In genomic region chr6:121272075-121272800, GRCm38 (mm10) we compare ENCODE assay signal across 8 mouse cellular contexts. TPM values are rescaled to one million over a fixed set of nuclear protein-coding genes. Genes with fewer than 3 reads are reported as not detected.
A peak's percentile ranks its signal among the peaks of the same experiment; 100 is the strongest.
DNase-seq lines count a peak whose midpoint lies in the region; ATAC-seq and TF ChIP-seq lines count a peak whose summit lies in the region.

No protein-coding gene starts in this region.

- no peaks in the 10 kb centered on the region for H3K27me3 ChIP-seq in ES-Bruce4 (ENCODE audit: control insufficient read depth, insufficient read depth, low read length, poor library complexity, severe bottlenecking)
- no peaks in the 10 kb centered on the region for H3K27me3 ChIP-seq in forebrain, embryonic 12.5 days
- no peaks in the 10 kb centered on the region for H3K27me3 ChIP-seq in liver, postnatal 0 days (ENCODE audit: insufficient read depth, low read length)
- no peaks in the 10 kb centered on the region for H3K27me3 ChIP-seq in neural tube, embryonic 14.5 days (ENCODE audit: control insufficient read depth, insufficient read depth, low read length)

- no peak overlapping the region for H3K9ac ChIP-seq in ES-Bruce4 (ENCODE audit: low read depth, poor library complexity, severe bottlenecking)
- no peak overlapping the region for H3K9ac ChIP-seq in forebrain, embryonic 12.5 days
- H3K9ac ChIP-seq in liver, postnatal 0 days (replicated peaks): peak overlapping the region; percentile 60
- H3K9ac ChIP-seq in neural tube, embryonic 14.5 days (replicated peaks; ENCODE audit: low read depth, low read length): 0 out of 2 replicates have a peak overlapping the region, but pooled peaks have one; percentile 17

- H3K4me3 ChIP-seq in ES-Bruce4 (ENCODE audit: low read depth, low read length): peak overlapping the region; percentile 45
- H3K4me3 ChIP-seq in forebrain, embryonic 12.5 days (replicated peaks): peak overlapping the region; percentile 34
- peak overlapping the region; percentile 71 for H3K4me3 ChIP-seq in liver, postnatal 0 days (ENCODE audit: low read depth, low read length)
- peak overlapping the region; percentile 36 for H3K4me3 ChIP-seq in neural tube, embryonic 14.5 days (ENCODE audit: low read depth, low read length)

- intact Hi-C loops in heart, postnatal 10 days (cut with DNase I): loop anchor here (1.0 to 2.0 kb wide), 4 partner anchors 55 to 261 kb away; no protein-coding TSS in a partner anchor

- WGBS in forebrain, embryonic 12.5 days: 11% methylated on average over 17 of the region's 17 CpGs
- WGBS in large intestine, adult 2 months: 7% methylated on average over 17 of the region's 17 CpGs
- WGBS in liver, postnatal 0 days (ENCODE audit: insufficient replicate concordance): 6% methylated on average over 17 of the region's 17 CpGs
- WGBS in neural tube, embryonic 14.5 days: 13% methylated on average over 17 of the region's 17 CpGs

- no peaks in the 10 kb centered on the region for H3K9me3 ChIP-seq in ES-Bruce4 (replicated peaks; ENCODE audit: control insufficient read depth, insufficient read depth, low read length, poor library complexity, severe bottlenecking)
- no peaks in the 10 kb centered on the region for H3K9me3 ChIP-seq in forebrain, embryonic 12.5 days
- H3K9me3 ChIP-seq in liver, postnatal 0 days (ENCODE audit: low read length): no peaks in the 10 kb centered on the region
- H3K9me3 ChIP-seq in neural tube, embryonic 14.5 days (ENCODE audit: control insufficient read depth, low read length): no peaks in the 10 kb centered on the region

- no peaks in the 10 kb centered on the region for H3K36me3 ChIP-seq in ES-Bruce4 (ENCODE audit: control insufficient read depth, insufficient read depth, low read length, poor library complexity, severe bottlenecking)
- no peaks in the 10 kb centered on the region for H3K36me3 ChIP-seq in forebrain, embryonic 12.5 days (replicated peaks)
- H3K36me3 ChIP-seq in liver, postnatal 0 days (replicated peaks; ENCODE audit: insufficient read depth, low read length): peaks cover 9% of the 10 kb centered on the region; the same call in 1 of the 2 replicates
- H3K36me3 ChIP-seq in neural tube, embryonic 14.5 days (ENCODE audit: control insufficient read depth, insufficient read depth, low read length): no peaks in the 10 kb centered on the region

- peak overlapping the region; percentile 57 for H3K4me2 ChIP-seq in forebrain, embryonic 12.5 days
- H3K4me2 ChIP-seq in liver, postnatal 0 days (ENCODE audit: low read depth, low read length): peak overlapping the region; percentile 88
- peak overlapping the region; percentile 59 for H3K4me2 ChIP-seq in neural tube, embryonic 14.5 days (ENCODE audit: low read depth, low read length)

- H3K4me1 ChIP-seq in ES-Bruce4 (ENCODE audit: control insufficient read depth, insufficient read depth, low read length): no peaks in the 10 kb centered on the region
- H3K4me1 ChIP-seq in forebrain, embryonic 12.5 days: no peaks in the 10 kb centered on the region
- 0 out of 2 replicates have a peak, but pooled peaks cover 4% of the 10 kb centered on the region for H3K4me1 ChIP-seq in liver, postnatal 0 days (ENCODE audit: insufficient read depth)
- no peaks in the 10 kb centered on the region for H3K4me1 ChIP-seq in neural tube, embryonic 14.5 days (ENCODE audit: control insufficient read depth, insufficient read depth, low read length)

- no peak for TF ChIP-seq POLR2A in ES-Bruce4 (IDR thresholded peaks at IDR 0.05; ENCODE audit: insufficient read depth, low read length)

- no peak overlapping the region for H3K27ac ChIP-seq in ES-Bruce4 (ENCODE audit: insufficient read depth, low read length)
- H3K27ac ChIP-seq in forebrain, embryonic 12.5 days: peak overlapping the region; percentile 54
- peak overlapping the region; percentile 80 for H3K27ac ChIP-seq in liver, postnatal 0 days (ENCODE audit: low read depth)
- peak overlapping the region; percentile 52 for H3K27ac ChIP-seq in neural tube, embryonic 14.5 days (ENCODE audit: low read depth, low read length)

- peak; percentile 87 for ATAC-seq in forebrain, embryonic 12.5 days (ENCODE audit: low FRiP score)
- peak; percentile 85 for ATAC-seq in liver, postnatal 0 days
- ATAC-seq in neural tube, embryonic 14.5 days (ENCODE audit: low read depth): peak; percentile 92

- TF ChIP-seq CTCF in ES-Bruce4 (IDR thresholded peaks at IDR 0.05; ENCODE audit: low read depth, low read length): peak; percentile 54
- TF ChIP-seq CTCF in liver, postnatal 0 days (IDR thresholded peaks at IDR 0.05; ENCODE audit: low read depth): peak; percentile 94

- DNase-seq in c-Kit-positive CD71-positive TER-119-negative erythroid progenitor cells, embryonic 14.5 days (ENCODE audit: low read depth): peak; percentile 64
- peak; percentile 87 to 92 for DNase-seq in heart, postnatal 10 days
- DNase-seq in large intestine, adult 2 months (ENCODE audit: low read depth, low spot score): peak; percentile 67
- DNase-seq in liver, postnatal 0 days: peak; percentile 83
- peak; percentile 86 for DNase-seq in testis, postnatal 10 days (ENCODE audit: low spot score)

- no peak for TF ChIP-seq EP300 in ES-Bruce4 (IDR thresholded peaks at IDR 0.05; ENCODE audit: insufficient read depth, low read depth, low read length)
- TF ChIP-seq EP300 in liver, postnatal 0 days (IDR thresholded peaks at IDR 0.05; ENCODE audit: low read depth): no peak

RNA-seq across cellular contexts. Expression of gene Usp18, which starts 26.5 kb away (rescaled TPM):
- 3.0 and 4.3 TPM in 2 replicates for polyA plus RNA-seq in ES-Bruce4 (2011; ENCODE audit: insufficient read depth, insufficient read length, low read depth, missing spikeins)
- polyA plus RNA-seq in forebrain, embryonic 12.5 days (2016; fragmentation: Nextera tagmentation; extraction: Ambion mirVana): 1.2 and 1.3 TPM in 2 replicates
- 1 to 10 TPM in 1 of 2 experiments, under 1 TPM in 1; 0.82 to 1.2 TPM for total RNA-seq in heart, postnatal 10 days (2021)
- polyA plus RNA-seq in large intestine, adult 2 months (2012; rRNA removed): 4.7 and 17.0 TPM in 2 replicates
- 19.2 and 24.1 TPM in 2 replicates for polyA plus RNA-seq in liver, postnatal 0 days (2015; fragmentation: Nextera tagmentation; extraction: Ambion mirVana)
- 0.54 and 1.2 TPM in 2 replicates for polyA plus RNA-seq in neural tube, embryonic 14.5 days (2014; fragmentation: Nextera tagmentation; extraction: Ambion mirVana)

RNA-seq across cellular contexts. Expression of gene Slc6a13, which starts 27.8 kb away (rescaled TPM):
- 0.54 TPM in 1 of 2 replicates, not detected in the other for polyA plus RNA-seq in ES-Bruce4 (2011; ENCODE audit: insufficient read depth, insufficient read length, low read depth, missing spikeins)
- 1.6 and 2.1 TPM in 2 replicates for polyA plus RNA-seq in forebrain, embryonic 12.5 days (2016; fragmentation: Nextera tagmentation; extraction: Ambion mirVana)
- 1 to 10 TPM; 1.2 to 2.0 TPM for total RNA-seq in heart, postnatal 10 days (2021)
- polyA plus RNA-seq in large intestine, adult 2 months (2012; rRNA removed): 0.64 and 0.73 TPM in 2 replicates
- polyA plus RNA-seq in liver, postnatal 0 days (2015; fragmentation: Nextera tagmentation; extraction: Ambion mirVana): 77.9 and 84.7 TPM in 2 replicates
- 0.87 and 45.1 TPM in 2 replicates for polyA plus RNA-seq in neural tube, embryonic 14.5 days (2014; fragmentation: Nextera tagmentation; extraction: Ambion mirVana)

Comparison
In these comparisons a context has a peak if more than half of its experiments do, and no peak if none do; other contexts are left out.
1. H3K9ac ChIP-seq: peak in liver, postnatal 0 days (single experiment) and neural tube, embryonic 14.5 days (single experiment); none in ES-Bruce4 (single experiment) and forebrain, embryonic 12.5 days (single experiment).
2. Peak in every context shown above with its lines, with median percentiles within 50 percentile points of each other: H3K4me3 ChIP-seq, DNase-seq, ATAC-seq and H3K4me2 ChIP-seq.